Mouse (Mus musculus) ZHBTc4 (cell line): ENCODE data around the gene Mtrf1l.
A peak's percentile ranks its signal among the peaks of the same experiment; 100 is the strongest.

Experiments
- DNase-seq: peaks from one replicate; pipeline ENCODE4 v3.0.0-alpha.2; 2011; ENCODE audit warnings: low read depth, low spot score

Gene Mtrf1l

GRCm38 (mm10) chr10:5804691-5805156 is 19.0 kb downstream of the Mtrf1l start:
- DNase-seq = peak; percentile 55

- peak; percentile 27 for DNase-seq
These were observed 20.0 kb downstream of the Mtrf1l start for GRCm38 (mm10) chr10:5803739-5804138.

GRCm38 (mm10) chr10:5802866-5803265 is 20.8 kb downstream of the Mtrf1l start:
- DNase-seq = peak; percentile 24

- peak; percentile 56 for DNase-seq
These were observed 23.2 kb downstream of the Mtrf1l start for GRCm38 (mm10) chr10:5800490-5800889.

GRCm38 (mm10) chr10:5798069-5798468 is 25.6 kb downstream of the Mtrf1l start:
- DNase-seq = no peak

- peak; percentile 60 for DNase-seq
These were observed 33.1 kb downstream of the Mtrf1l start for GRCm38 (mm10) chr10:5790657-5791056.

GRCm38 (mm10) chr10:5786923-5787322 is 36.8 kb downstream of the Mtrf1l start:
- peak; percentile 60 for DNase-seq
